ENCODE assay signal across 34 mouse cellular contexts in genomic region chr4:56811642-56812041, GRCm38 (mm10).
"Had no signal": no experiment of that assay in that cellular context is flagged by ENCODE, and none has a peak within 500 bp of the region (broad histone marks: within the 10 kb centered on the region; RNA-seq: fewer than 3 reads in every experiment).

No protein-coding gene starts in this region.

- H3K9me3 ChIP-seq: heart, embryonic 10.5 days; heart, embryonic 12.5 days; heart, embryonic 13.5 days; heart, embryonic 15.5 days; hindbrain, embryonic 10.5 days; hindbrain, embryonic 12.5 days; hindbrain, embryonic 13.5 days; hindbrain, embryonic 15.5 days; intestine, embryonic 15.5 days; kidney, embryonic 15.5 days had no signal

- H3K4me1 ChIP-seq: heart, embryonic 15.5 days; hindbrain, embryonic 10.5 days; hindbrain, embryonic 12.5 days; hindbrain, embryonic 13.5 days; hindbrain, embryonic 15.5 days; intestine, embryonic 15.5 days had no signal

- H3K4me2 ChIP-seq: heart, embryonic 11.5 days; heart, embryonic 12.5 days; heart, embryonic 13.5 days; heart, embryonic 15.5 days; hindbrain, embryonic 12.5 days; hindbrain, embryonic 13.5 days; hindbrain, embryonic 14.5 days; hindbrain, embryonic 15.5 days; intestine, embryonic 15.5 days; kidney, embryonic 15.5 days had no signal

- H3K27me3 ChIP-seq: heart, embryonic 12.5 days; heart, embryonic 13.5 days; heart, embryonic 15.5 days; hindbrain, embryonic 12.5 days; hindbrain, embryonic 13.5 days; hindbrain, embryonic 15.5 days; intestine, embryonic 15.5 days; kidney, embryonic 15.5 days had no signal

- H3K9ac ChIP-seq: heart, embryonic 12.5 days; heart, embryonic 13.5 days; heart, embryonic 15.5 days; hindbrain, embryonic 12.5 days; hindbrain, embryonic 14.5 days; hindbrain, embryonic 15.5 days; intestine, embryonic 15.5 days; kidney, embryonic 15.5 days had no signal

- ATAC-seq: hindbrain, embryonic 16.5 days; hindbrain, postnatal 0 days; inflammation-experienced regulatory T-cells, adult 6 months; intestine, embryonic 15.5 days; intestine, embryonic 16.5 days; intestine, postnatal 0 days had no signal

- H3K4me3 ChIP-seq: heart, embryonic 10.5 days; heart, embryonic 12.5 days; heart, embryonic 13.5 days; heart, embryonic 15.5 days; hindbrain, embryonic 10.5 days; hindbrain, embryonic 12.5 days; hindbrain, embryonic 13.5 days; hindbrain, embryonic 15.5 days; intestine, embryonic 15.5 days; kidney, embryonic 15.5 days; left cerebral cortex, adult 2 months had no signal

- H3K27ac ChIP-seq: heart, embryonic 10.5 days; heart, embryonic 13.5 days; heart, embryonic 15.5 days; hindbrain, embryonic 10.5 days; hindbrain, embryonic 12.5 days; hindbrain, embryonic 13.5 days; hindbrain, embryonic 14.5 days; hindbrain, embryonic 15.5 days; hindbrain, postnatal 0 days; intestine, embryonic 15.5 days; kidney, embryonic 15.5 days; kidney, postnatal 0 days; left cerebral cortex, adult 2 months had no signal

- DNase-seq: heart, postnatal 10 days; heart, postnatal 36 days; heart, postnatal 4 days; kidney, adult 11 months; kidney, adult 18-20 months; kidney, adult 2 months; kidney, adult 8-10 months; kidney, adult 9 months; kidney, postnatal 10 days; kidney, postnatal 14 days; kidney, postnatal 25 days; kidney, postnatal 36 days; kidney, postnatal 4 days; layer of hippocampus, adult 9-11 months; layer of hippocampus, postnatal 36 days had no signal
